Mouse (Mus musculus) heart, postnatal 0 days (tissue): ENCODE data around the gene Irf6.

Source experiments
- CTCF ChIP-seq: IDR thresholded peaks from 2 replicates; pipeline ENCODE4 v1.5.1; 2016; ENCODE audit warnings: antibody characterized with exemption, control low read depth, low read depth
- EP300 ChIP-seq: IDR thresholded peaks from 2 replicates; pipeline ENCODE4 v1.6.1; 2016; ENCODE audit warnings: antibody characterized with exemption, low read depth

GRCm38 (mm10) chr1:193146416-193146815 is 6.5 kb upstream of the Irf6 start:
- TF ChIP-seq EP300 (no peak), CTCF (no peak)
